Mouse (Mus musculus) kidney, embryonic 16.5 days (tissue): ENCODE measurements at regions not wholly inside any gene's neighbourhood (a gene's known extent, or its start where the extent isn't known, plus 50 kb on each side); places are given as distances from the start of the nearest gene placed in this dataset.
A peak's percentile ranks its signal among the peaks of the same experiment; 100 is the strongest.
"Not testable (repeated sequence)": the region's sequence is repeated elsewhere in the genome, so short reads cannot be mapped to it uniquely, and the experiment has no call there.

ENCODE experiments used
- ATAC-seq: fragments of 200-750 bp; cut with Nextera tagmentation; 2 replicates; pipeline ENCODE4 v1.8.0; 2017; ENCODE audit warnings: moderate TSS enrichment; ENCODE audit not compliant: low FRiP score, low TSS enrichment
- H3K27ac ChIP-seq: fragments of 300-500 bp; sonication (generic); 2 replicates; pipeline ENCODE4 v1.5.1; 2014; ENCODE audit warnings: low read length
- H3K27me3 ChIP-seq: fragments of 300-500 bp; sonication (generic); 2 replicates; pipeline ENCODE4 v1.6.1; 2014; ENCODE audit warnings: low read length, control low read depth, mixed read lengths; ENCODE audit not compliant: insufficient read depth
- H3K36me3 ChIP-seq: fragments of 300-500 bp; sonication (generic); 2 replicates; pipeline ENCODE4 v1.6.1; 2014; ENCODE audit warnings: low read length, control low read depth, mixed read lengths; ENCODE audit not compliant: insufficient read depth
- H3K4me1 ChIP-seq: fragments of 300-500 bp; sonication (generic); 2 replicates; pipeline ENCODE4 v1.6.1; 2014; ENCODE audit warnings: low read length, control low read depth, mixed read lengths; ENCODE audit not compliant: insufficient read depth
- H3K4me2 ChIP-seq: fragments of 300-500 bp; sonication (generic); replicated peaks from 2 replicates; pipeline ENCODE4 v1.6.1; 2014; ENCODE audit warnings: low read depth, low read length
- H3K4me3 ChIP-seq: fragments of 300-500 bp; sonication (generic); 2 replicates; pipeline ENCODE4 v1.5.1; 2014; ENCODE audit warnings: mild to moderate bottlenecking, low read length
- H3K9ac ChIP-seq: fragments of 300-500 bp; sonication (generic); replicated peaks from 2 replicates; pipeline ENCODE4 v1.6.1; 2014; ENCODE audit warnings: low read length
- H3K9me3 ChIP-seq: fragments of 300-500 bp; sonication (generic); 2 replicates; pipeline ENCODE4 v1.6.1; 2016; ENCODE audit warnings: low read length, control low read depth
- WGBS: fragments of 180-500 bp; shearing (Covaris S2); extraction: QIAGEN DNeasy Blood & Tissue Kit; methylation state at CpG from one replicate; pipeline ENCODE4 v1.1.7; 2014; 5-methylcytosine and 5-hydroxymethylcytosine counted together

DNA sequence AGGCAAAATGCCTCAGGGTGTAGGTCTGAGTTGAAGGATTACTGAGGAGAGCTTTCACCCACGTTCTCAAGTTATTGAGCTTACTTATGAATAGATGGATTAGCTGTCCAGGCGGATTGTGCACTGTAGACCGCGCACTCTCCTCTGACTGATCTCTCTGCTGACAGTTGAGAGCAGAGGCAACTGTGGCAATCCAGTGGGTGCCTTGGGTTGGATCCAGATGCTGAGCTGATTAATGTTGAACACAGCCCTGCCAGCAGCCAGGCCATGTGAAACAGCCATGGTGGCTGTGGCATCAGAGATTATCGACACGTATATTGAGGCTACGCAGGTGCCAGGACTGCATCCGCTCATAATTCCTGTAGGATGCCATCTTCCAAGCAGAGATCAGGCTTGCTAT is 53.6 kb downstream of the Gm10320 start:
- H3K4me2 ChIP-seq, result no peak overlapping the region
- WGBS, result 89% methylated on average over 8 of the region's 8 CpGs
- H3K4me1 ChIP-seq, result 0 out of 2 replicates have a peak, but pooled peaks cover 11% of the 10 kb centered on the region
- no peak overlapping the region for H3K9ac ChIP-seq
- ATAC-seq, result no peak
- H3K27me3 ChIP-seq, result no peaks in the 10 kb centered on the region; the same call in 1 of the 2 replicates
- H3K27ac ChIP-seq, result no peak overlapping the region
- 0 out of 2 replicates have a peak, but pooled peaks cover 3% of the 10 kb centered on the region for H3K9me3 ChIP-seq
- no peaks in the 10 kb centered on the region for H3K36me3 ChIP-seq
- no peak overlapping the region for H3K4me3 ChIP-seq

DNA sequence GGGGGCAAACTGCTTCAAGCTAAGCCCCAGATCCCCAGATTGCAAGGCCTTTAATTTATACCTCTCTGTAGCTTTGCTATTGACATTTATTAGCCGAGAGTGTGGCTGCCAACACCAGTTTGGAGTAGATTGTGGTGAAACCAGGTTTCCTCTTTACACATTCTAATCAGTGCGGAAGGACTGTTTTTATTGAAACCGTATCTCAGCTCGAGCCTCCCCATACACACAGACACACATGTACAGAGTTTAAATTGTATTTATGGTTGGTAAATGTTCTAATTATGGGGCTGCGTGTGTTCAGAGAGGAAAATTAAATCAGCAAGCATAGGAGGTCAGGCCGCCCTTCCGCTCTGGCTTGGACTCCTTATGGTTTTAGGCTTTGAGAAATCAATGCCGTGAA is 54.8 kb downstream of the Gm10320 start:
- no peak overlapping the region for H3K4me3 ChIP-seq
- H3K4me1 ChIP-seq, result 0 out of 2 replicates have a peak, but pooled peaks cover 11% of the 10 kb centered on the region
- H3K27ac ChIP-seq, result no peak overlapping the region
- no peaks in the 10 kb centered on the region for H3K36me3 ChIP-seq
- H3K9me3 ChIP-seq, result no peaks in the 10 kb centered on the region
- no peak for ATAC-seq
- peaks cover 5% of the 10 kb centered on the region; the same call in 1 of the 2 replicates for H3K27me3 ChIP-seq
- no peak overlapping the region for H3K4me2 ChIP-seq
- H3K9ac ChIP-seq, result no peak overlapping the region
- WGBS, result 41% methylated on average over 8 of the region's 8 CpGs

DNA sequence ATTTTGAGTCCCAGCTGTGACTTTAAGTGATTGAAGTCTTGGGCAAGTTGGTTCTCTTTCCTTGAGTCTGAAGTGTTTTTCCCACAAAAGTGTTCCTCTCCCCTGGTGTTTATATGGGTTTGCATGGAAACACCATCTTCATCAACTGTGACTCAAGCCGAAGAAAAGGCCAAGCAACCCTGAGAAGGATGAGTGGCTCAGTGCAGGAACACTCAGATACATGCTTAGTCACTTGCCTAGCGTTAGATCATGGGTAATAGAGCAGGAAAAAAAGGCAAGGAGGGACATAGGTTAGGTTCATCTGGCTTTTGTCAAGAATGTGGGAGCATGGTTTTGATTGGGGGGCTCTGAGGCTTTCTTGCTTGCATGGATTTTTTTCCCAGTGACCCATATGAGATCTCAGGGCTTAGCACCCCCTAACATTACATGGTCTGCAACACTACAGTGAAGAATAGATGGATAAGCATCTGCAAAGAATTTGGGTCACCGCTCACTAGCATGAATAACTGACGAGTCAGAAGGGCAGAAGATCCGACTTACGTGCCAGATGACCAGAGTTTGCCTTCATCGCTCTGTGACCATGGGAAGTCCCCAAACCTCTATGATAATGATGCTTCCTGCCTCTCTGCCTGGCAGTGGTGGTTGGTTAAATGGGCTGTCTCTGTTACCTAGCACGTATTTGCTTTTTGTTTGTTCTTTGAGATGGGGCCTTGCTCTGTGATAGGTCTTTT is 56.4 kb downstream of the Gm10320 start:
- H3K4me1 ChIP-seq, result 0 out of 2 replicates have a peak, but pooled peaks cover 7% of the 10 kb centered on the region
- H3K36me3 ChIP-seq, result no peaks in the 10 kb centered on the region
- H3K9me3 ChIP-seq, result no peaks in the 10 kb centered on the region
- no peak overlapping the region for H3K27ac ChIP-seq
- H3K4me2 ChIP-seq, result no peak overlapping the region
- no peak for ATAC-seq
- no peak overlapping the region for H3K4me3 ChIP-seq
- H3K9ac ChIP-seq, result no peak overlapping the region
- 93% methylated on average over 8 of the region's 8 CpGs for WGBS
- H3K27me3 ChIP-seq, result peaks cover 19% of the 10 kb centered on the region

DNA sequence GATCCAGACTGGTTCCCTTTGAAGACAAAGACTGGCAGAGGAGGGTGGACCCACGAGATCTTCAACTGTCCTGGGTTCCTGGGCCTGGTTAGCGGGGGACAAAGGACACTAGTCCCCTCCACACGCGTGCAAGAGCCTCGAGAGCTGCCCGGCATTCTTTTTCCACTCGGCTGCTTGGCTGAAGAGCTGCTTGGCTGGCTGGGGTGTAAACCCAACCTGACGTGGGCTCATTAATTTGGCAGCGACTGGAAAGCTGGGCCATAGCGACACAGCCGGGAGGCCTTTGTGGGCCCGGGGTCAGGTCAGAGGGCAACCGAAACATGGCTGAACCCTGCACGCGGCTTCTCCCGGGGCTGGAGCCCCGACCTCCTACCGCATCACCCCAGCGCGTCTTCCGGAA is 62.0 kb downstream of the Gm10320 start:
- Histone ChIP-seq H3K27me3 (peaks cover 47% of the 10 kb centered on the region), H3K4me2 (no peak overlapping the region), H3K9me3 (no peaks in the 10 kb centered on the region), H3K4me1 (0 out of 2 replicates have a peak, but pooled peaks cover 6% of the 10 kb centered on the region), H3K27ac (no peak overlapping the region), H3K9ac (no peak overlapping the region), H3K36me3 (no peaks in the 10 kb centered on the region), H3K4me3 (no peak overlapping the region)
- no peak for ATAC-seq
- WGBS, result 29% methylated on average over 21 of the region's 21 CpGs

DNA sequence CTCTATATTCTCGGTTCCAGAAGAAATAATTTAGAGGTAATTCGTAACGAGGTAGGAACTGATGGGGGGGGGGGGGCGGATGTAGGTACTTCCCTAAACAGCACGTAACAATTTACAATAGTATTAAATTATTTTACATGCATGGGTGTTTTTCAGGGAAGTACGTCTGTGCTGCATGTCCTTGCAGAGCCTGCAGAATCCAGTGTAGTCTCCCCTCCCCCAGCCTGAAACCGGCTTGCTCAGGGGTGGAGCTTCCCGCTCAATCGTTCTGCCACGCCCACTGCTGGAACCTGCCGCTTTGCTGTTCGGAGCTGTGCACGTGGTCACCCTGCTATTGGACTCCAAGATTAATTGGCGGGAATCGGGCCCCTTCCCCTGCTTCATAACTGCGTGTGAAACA is 64.1 kb downstream of the Gm10320 start:
- not testable (repeated sequence) for H3K27ac ChIP-seq, H3K36me3 ChIP-seq, H3K9me3 ChIP-seq, H3K9ac ChIP-seq
- WGBS, result 5% methylated on average over 16 of the region's 16 CpGs
- ATAC-seq, result 0 out of 2 replicates have a peak, but pooled peaks have one; percentile 22
- H3K4me3 ChIP-seq, result peak overlapping the region; percentile 15; the same call in 1 of the 2 replicates
- peak overlapping the region; percentile 46 for H3K4me2 ChIP-seq
- peaks cover 24% of the 10 kb centered on the region for H3K4me1 ChIP-seq
- peaks cover 60% of the 10 kb centered on the region for H3K27me3 ChIP-seq

DNA sequence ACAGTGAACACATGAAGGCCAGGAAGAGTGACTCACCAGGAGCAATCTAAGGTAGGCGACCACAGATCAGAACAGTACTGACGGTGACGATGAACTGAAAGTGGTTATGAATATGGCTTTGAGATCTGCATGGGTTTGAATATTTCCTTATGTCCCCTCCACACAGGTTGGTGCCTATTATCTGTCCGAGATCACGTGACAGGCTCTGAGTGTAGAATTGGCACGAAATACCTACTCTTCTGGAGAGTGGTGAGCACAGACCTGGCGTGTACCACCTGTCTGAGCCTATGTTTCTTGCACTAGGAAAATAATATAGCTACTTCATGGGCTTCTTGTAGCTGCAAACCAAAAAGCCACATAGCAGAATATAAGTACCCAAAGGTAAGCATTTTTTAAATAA is 66.8 kb downstream of the Gm10320 start:
- H3K9ac ChIP-seq, result no peak overlapping the region
- no peaks in the 10 kb centered on the region for H3K36me3 ChIP-seq
- no peaks in the 10 kb centered on the region for H3K9me3 ChIP-seq
- no peak overlapping the region for H3K4me2 ChIP-seq
- peaks cover 32% of the 10 kb centered on the region for H3K4me1 ChIP-seq
- ATAC-seq, result no peak
- H3K27ac ChIP-seq, result no peak overlapping the region
- WGBS, result 87% methylated on average over 7 of the region's 7 CpGs
- H3K27me3 ChIP-seq, result peaks cover 52% of the 10 kb centered on the region
- no peak overlapping the region for H3K4me3 ChIP-seq

DNA sequence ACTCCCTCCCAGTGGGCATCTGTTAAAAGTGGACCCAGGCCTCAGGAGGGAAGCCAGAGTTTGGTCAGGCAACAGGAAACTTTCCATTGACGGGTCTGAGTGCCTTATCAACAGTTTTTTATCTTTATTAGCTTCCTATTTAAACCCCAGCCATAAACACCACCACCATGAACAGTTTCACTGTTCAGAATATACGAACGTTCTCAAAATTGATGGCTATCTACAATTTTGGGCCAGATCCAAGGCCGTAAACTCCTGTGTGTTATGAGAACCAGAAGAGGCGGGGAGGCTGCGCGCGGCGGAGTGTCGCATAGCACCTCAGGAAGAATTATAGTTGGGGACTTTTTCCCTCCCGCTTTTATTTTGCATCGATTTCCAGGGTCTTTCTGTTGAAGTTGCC is 67.8 kb downstream of the Gm10320 start:
- ATAC-seq, result 0 out of 2 replicates have a peak, but pooled peaks have one; percentile 49
- Histone ChIP-seq H3K4me1 (peaks cover 32% of the 10 kb centered on the region), H3K4me3 (no peak overlapping the region), H3K27ac (peak overlapping the region; percentile 18; the same call in 1 of the 2 replicates), H3K9me3 (no peaks in the 10 kb centered on the region), H3K36me3 (no peaks in the 10 kb centered on the region), H3K9ac (no peak overlapping the region), H3K27me3 (peaks cover 44% of the 10 kb centered on the region), H3K4me2 (no peak overlapping the region)
- WGBS, result 15% methylated on average over 12 of the region's 12 CpGs

DNA sequence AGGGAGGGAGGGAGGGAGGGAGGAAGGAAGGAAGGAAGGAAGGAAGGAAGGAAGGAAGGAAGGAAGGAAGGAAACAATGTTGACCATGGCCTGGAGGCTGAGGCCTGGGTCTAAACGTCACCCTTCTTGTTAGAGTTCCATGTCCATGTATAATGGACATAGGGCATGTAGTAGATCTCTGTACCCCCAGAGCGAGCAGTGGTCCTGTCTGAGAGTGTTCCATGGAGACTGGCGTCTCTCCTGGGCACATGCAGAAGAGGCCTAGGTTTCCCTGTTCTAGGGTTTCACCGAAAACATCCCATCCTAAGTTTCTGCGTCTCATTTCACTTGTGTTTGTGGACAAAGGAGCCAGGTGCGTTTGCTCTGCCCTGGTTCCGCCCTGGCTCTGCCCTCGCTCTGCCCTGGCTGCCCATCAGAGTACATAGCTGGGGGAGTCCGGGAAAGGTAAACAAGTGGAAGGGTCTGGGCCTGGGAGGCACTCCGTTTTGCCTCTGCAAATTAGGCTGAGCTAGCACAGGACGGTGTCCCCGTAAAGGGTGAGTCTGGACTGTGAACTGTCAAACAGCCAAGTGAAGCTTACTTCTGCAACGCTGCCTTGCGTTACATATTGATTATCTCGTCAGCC is 66.5 kb downstream of the Foxd1 start:
- no peak overlapping the region for H3K9ac ChIP-seq
- H3K27me3 ChIP-seq, result peaks cover 34% of the 10 kb centered on the region
- no peaks in the 10 kb centered on the region for H3K9me3 ChIP-seq
- peaks cover 30% of the 10 kb centered on the region for H3K4me1 ChIP-seq
- no peak overlapping the region for H3K27ac ChIP-seq
- peak; percentile 75; the same call in 1 of the 2 replicates for ATAC-seq
- H3K4me3 ChIP-seq, result no peak overlapping the region
- WGBS, result 50% methylated on average over 15 of the region's 15 CpGs
- H3K4me2 ChIP-seq, result no peak overlapping the region
- H3K36me3 ChIP-seq, result no peaks in the 10 kb centered on the region

DNA sequence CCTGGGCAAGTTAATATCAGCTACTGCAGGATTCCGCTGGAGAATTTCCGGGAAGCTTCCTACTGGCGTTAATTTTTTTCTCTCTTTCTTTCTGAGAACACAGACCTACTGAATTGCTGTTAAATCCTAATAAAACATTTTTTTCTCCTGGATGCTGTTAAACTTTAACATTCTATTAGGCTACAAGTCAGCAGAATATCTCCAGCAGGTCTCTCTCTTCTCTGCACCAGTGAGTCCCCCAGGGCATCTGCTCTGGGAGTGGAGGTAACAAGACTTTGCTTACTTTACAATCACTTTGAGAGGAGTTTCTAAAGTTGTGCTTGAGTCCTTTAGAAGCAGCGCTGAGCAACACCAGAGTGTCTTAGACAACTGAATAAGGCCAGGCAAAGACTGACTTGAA is 63.7 kb downstream of the Foxd1 start:
- Histone ChIP-seq H3K9ac (no peak overlapping the region), H3K4me2 (no peak overlapping the region), H3K27ac (no peak overlapping the region), H3K4me1 (peaks cover 14% of the 10 kb centered on the region; the same call in 1 of the 2 replicates), H3K4me3 (no peak overlapping the region), H3K27me3 (peaks cover 15% of the 10 kb centered on the region), H3K9me3 (no peaks in the 10 kb centered on the region), H3K36me3 (no peaks in the 10 kb centered on the region)
- ATAC-seq, result no peak
- WGBS, result 76% methylated on average over 4 of the region's 4 CpGs

DNA sequence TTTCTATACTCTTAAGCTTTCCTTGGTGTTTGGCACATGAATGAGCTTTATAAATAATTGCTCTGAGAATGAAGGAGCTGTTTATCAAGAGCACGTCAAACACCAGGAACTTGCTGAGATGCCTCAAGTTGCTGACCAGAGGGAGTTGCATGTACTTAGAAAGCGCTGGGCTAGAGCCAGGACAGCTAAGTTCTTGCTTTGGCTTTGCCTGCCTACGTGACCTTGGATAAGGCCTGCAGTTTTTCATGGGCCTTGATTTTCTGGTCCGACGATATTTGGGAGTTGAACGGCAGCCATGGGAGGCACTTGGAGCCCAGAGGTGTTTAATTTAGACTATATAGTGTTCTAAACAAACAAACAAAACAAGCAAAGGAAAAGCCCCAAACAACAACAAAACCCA is 62.4 kb downstream of the Foxd1 start:
- Histone ChIP-seq H3K9me3 (no peaks in the 10 kb centered on the region), H3K27me3 (peaks cover 8% of the 10 kb centered on the region; the same call in 1 of the 2 replicates), H3K4me1 (peaks cover 14% of the 10 kb centered on the region; the same call in 1 of the 2 replicates), H3K4me3 (no peak overlapping the region), H3K27ac (no peak overlapping the region), H3K36me3 (no peaks in the 10 kb centered on the region), H3K9ac (no peak overlapping the region), H3K4me2 (no peak overlapping the region)
- no peak for ATAC-seq
- 52% methylated on average over 6 of the region's 6 CpGs for WGBS
